Mouse (Mus musculus) left cerebral cortex, adult 2 months (tissue): ENCODE data around the gene Hpn. TPM values are rescaled to one million over a fixed set of nuclear protein-coding genes. Genes with fewer than 3 reads are reported as not detected.

ENCODE experiments used
- DNase-seq, 2 experiments: peaks; one replicate each; pipeline ENCODE4 v3.0.0; 2021 to 2022; ENCODE audit warnings: low spot score in 2 of 2, mixed read lengths in 1 of 2; ENCODE audit errors: extremely low spot score in 1 of 2
- H3K27ac ChIP-seq: fragments of 200-600 bp; 2 replicates; pipeline ENCODE4 v1.8.1; 2022
- H3K4me3 ChIP-seq: fragments of 200-600 bp; 2 replicates; pipeline ENCODE4 v1.8.1; 2022
- CTCF ChIP-seq: fragments of 200-600 bp; IDR thresholded peaks from 2 replicates; pipeline ENCODE4 v1.8.1; 2022; ENCODE audit warnings: antibody characterized with exemption, mild to moderate bottlenecking, moderate library complexity
- intact Hi-C: fragments of 180-260 bp; cut with DNase I; formaldehyde crosslinking; loops from one replicate; pipeline ENCODE4 v1.15.1; 2025
- total RNA-seq, 2 experiments: library from RNA; stranded (reverse); gene quantifications; 2 replicates each; pipeline ENCODE4 v1.2.3; 2021

Hpn gene
- total RNA-seq, 2 experiments from 2014 or later, result 2.5 to 8.3 TPM

GRCm38 (mm10) chr7:31105061-31105768 lies 9.9 kb downstream of the Hpn start:
- peak; percentile 67 for TF ChIP-seq CTCF
- DNase-seq, result peak; percentile 60 to 68
- intact Hi-C loops, result loop anchor here (2.0 kb wide), 2 partner anchors 20 to 72 kb away; no protein-coding TSS in a partner anchor
- peak overlapping the region; percentile 47 for H3K27ac ChIP-seq
- no peak overlapping the region for H3K4me3 ChIP-seq

- intact Hi-C loops, result no loop called here
- TF ChIP-seq CTCF, result no peak
- no peak for DNase-seq
- Histone ChIP-seq H3K27ac (no peak overlapping the region), H3K4me3 (no peak overlapping the region)
Observed at GRCm38 (mm10) chr7:31100786-31101185, 14.3 kb downstream of the Hpn start.

GRCm38 (mm10) chr7:31099612-31099982 lies 15.5 kb downstream of the Hpn start:
- Histone ChIP-seq H3K4me3 (no peak overlapping the region), H3K27ac (no peak overlapping the region)
- TF ChIP-seq CTCF, result peak; percentile 41
- intact Hi-C loops, result loop anchor here (5.0 kb wide), 2 partner anchors 142 to 227 kb away; partner anchors contain the start of gene Usf2
- no peak for DNase-seq

GRCm38 (mm10) chr7:31098697-31099611 lies 16.1 kb downstream of the Hpn start:
- TF ChIP-seq CTCF, result peak; percentile 40
- intact Hi-C loops, result loop anchor here (5.0 kb wide), 2 partner anchors 142 to 227 kb away; partner anchors contain the start of gene Usf2

GRCm38 (mm10) chr7:31097583-31098248 lies 17.4 kb downstream of the Hpn start:
- Histone ChIP-seq H3K4me3 (no peak overlapping the region), H3K27ac (no peak overlapping the region)
- peak; percentile 94 for TF ChIP-seq CTCF
- peak; percentile 88 to 90 for DNase-seq
- intact Hi-C loops, result loop anchor here (1.0 to 5.0 kb wide), 3 partner anchors 38 to 225 kb away; partner anchors contain the start of genes Lgi4 and Usf2

More at GRCm38 (mm10) chr7:31098697-31099611, 16.1 kb downstream of the Hpn start:
- Histone ChIP-seq H3K4me3 (no peak overlapping the region), H3K27ac (no peak overlapping the region)
- DNase-seq, result no peak

DNA sequence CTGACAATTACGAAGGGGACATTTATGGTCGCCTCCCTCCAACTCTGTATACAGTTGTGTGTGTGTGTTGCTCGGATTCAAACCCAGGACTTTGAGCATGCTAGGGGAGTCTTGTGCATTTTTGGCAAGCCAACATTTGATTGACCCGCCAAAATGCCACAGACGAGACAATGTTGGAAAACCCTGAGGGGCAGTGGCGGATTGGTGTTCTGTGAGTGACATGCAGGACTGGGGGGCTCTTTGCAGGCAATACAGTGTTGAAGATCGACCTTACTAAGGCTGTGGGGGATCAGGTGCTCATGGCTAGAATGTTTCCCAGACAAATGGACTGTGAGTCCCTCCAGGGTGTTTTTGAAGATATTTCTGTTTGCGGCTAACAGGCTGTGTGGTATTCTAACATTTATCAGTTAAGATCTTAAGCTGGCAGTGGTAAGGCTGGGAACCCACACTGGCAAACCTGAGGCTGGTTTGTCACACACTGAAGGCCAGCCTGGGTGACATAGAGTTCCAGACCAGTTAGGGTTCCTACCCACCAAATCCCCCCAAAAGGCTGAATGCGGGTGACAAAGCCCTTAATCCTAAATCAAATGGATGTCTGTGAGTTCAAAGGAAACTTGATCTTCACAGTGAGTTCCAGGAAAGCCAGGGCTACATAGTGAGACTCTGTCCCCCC lies 18.1 kb downstream of the Hpn start:
- intact Hi-C loops, result loop anchor here (1.0 to 5.0 kb wide), 3 partner anchors 38 to 225 kb away; partner anchors contain the start of genes Lgi4 and Usf2

DNA sequence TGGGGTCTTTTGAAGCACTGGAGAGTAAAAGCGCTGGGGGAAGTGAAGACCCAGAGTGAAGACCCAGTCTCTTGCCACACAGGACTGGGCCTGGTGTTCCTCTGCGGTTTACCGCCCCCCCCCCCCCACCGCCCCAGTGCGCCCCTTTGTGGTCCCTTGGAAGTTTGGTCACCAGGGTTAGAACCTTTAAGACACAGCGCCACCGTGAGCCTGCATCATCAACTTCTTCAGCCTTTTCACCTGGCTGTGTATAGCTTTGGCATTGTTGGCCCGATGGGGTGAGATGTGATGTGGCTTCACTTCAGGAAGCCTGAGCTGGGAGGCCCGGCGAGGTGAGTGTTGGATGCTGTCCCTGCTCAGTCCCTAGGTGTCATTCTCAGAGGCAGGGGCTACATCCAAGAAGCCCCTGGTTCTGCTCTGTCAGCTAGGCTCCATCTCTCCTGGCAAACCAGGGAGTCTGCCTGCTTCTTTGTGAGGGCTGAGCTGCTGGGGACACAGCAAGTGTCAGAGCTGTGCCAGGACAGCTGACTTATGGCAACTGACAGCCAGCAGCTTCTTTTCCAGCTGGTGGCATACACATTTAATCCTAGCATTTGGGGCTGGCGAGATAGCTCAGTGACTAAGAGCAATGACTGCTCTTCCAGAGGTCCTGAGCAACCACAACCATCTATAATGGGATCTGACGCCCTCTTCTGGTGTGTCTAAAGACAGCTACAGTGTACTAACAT lies 20.2 kb downstream of the Hpn start:
- intact Hi-C loops, result loop anchor here (5.0 kb wide), 2 partner anchors 138 to 223 kb away; partner anchors contain the start of gene Usf2
- DNase-seq, result no peak

More for the DNA sequence above, 18.1 kb downstream of the Hpn start:
- TF ChIP-seq CTCF, result no peak
- DNase-seq, result no peak
- no peak overlapping the region for H3K4me3 ChIP-seq
- H3K27ac ChIP-seq, result no peak overlapping the region

GRCm38 (mm10) chr7:31089721-31090120 lies 25.4 kb downstream of the Hpn start:
- no peak overlapping the region for H3K4me3 ChIP-seq
- intact Hi-C loops, result no loop called here
- peak overlapping the region; percentile 19; the same call in 1 of the 2 replicates for H3K27ac ChIP-seq
- no peak for TF ChIP-seq CTCF
- DNase-seq, result no peak

More for the DNA sequence above, 20.2 kb downstream of the Hpn start:
- peak; percentile 26 for TF ChIP-seq CTCF
- Histone ChIP-seq H3K4me3 (no peak overlapping the region), H3K27ac (0 out of 2 replicates have a peak overlapping the region, but pooled peaks have one; percentile 7)

- Histone ChIP-seq H3K4me3 (no peak overlapping the region), H3K27ac (peak overlapping the region; percentile 13)
- intact Hi-C loops, result no loop called here
- DNase-seq, result no peak
- no peak for TF ChIP-seq CTCF
Observed at GRCm38 (mm10) chr7:31088206-31088605, 26.9 kb downstream of the Hpn start.

DNA sequence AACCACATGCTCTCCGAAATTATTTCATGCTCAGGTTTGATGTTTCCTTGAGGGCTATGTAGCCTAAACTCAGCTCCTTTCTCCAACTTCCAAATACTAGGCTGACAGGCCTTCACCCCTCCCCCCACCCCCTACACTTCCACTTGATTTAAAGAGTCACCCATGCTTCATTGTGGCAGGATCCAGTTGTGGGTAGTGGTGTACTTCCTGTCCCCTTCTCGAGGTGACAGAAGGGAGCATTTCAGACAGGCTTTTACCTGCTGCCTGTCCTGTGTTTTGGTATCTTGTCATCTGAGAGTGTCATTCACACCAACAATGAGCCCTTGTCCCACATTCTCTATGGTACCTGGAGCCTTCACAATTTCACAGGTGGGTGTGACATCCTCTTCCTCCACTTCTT lies 27.8 kb downstream of the Hpn start:
- H3K27ac ChIP-seq, result peak overlapping the region; percentile 91
- TF ChIP-seq CTCF, result no peak
- intact Hi-C loops, result no loop called here

More for the DNA sequence above, 27.8 kb downstream of the Hpn start:
- H3K4me3 ChIP-seq, result no peak overlapping the region
- no peak for DNase-seq
